Mouse (Mus musculus): ENCODE measurements around the gene Dync1i1. TPM values are rescaled to one million over a fixed set of nuclear protein-coding genes. Genes with fewer than 3 reads are reported as not detected.
"Not testable (repeated sequence)": the region's sequence is repeated elsewhere in the genome, so short reads cannot be mapped to it uniquely, and the experiment has no call there.

Gene Dync1i1
- 0.13 and 0.21 TPM in 2 replicates for polyA plus RNA-seq (2015; fragmentation: Nextera tagmentation; extraction: Ambion mirVana)

DNA sequence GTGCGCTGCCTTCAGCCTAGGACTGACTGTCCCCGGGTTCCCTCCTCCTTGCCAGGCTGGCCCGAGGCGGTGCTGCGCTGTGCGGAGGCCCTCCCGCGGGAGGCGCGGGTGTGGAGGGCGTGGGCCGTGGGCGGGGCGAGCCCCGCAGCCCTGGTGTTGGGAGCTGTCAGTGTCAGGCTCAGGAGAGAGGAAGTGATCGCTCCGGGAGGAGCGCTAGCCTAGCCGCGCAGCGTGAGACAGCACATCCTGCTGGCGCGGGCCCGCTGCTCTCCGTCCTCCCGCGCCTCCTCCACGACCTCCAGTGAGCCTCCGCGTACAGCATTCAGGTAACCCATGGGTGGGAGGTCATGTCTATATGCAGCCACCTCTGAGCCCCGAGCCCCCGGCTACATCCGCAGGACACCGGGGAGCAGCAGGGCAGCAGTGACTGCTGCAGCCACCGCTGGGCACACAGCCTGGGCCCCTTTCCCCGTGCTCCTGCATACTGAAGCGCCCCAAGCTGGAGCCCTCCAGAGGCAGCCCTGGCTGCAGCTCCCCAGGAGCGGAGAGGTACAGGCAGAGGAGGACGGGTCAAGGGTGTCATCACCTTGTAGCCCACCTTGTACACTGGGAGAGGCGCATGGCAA is at the start of gene Dync1i1:
Gene Dync1i1, plus strand, starts transcription at position 29 of the 626 bp plus-strand sequence.
- Histone ChIP-seq H3K36me3 (replicated peaks; ENCODE audit: insufficient read depth, low read length) (no peaks in the 10 kb centered on the region), H3K4me3 (ENCODE audit: low read depth, low read length) (peak within 1 kb of the TSS; percentile 19; the same call in 1 of the 2 replicates), H3K4me1 (ENCODE audit: insufficient read depth) (peaks cover 5% of the 10 kb centered on the region; the same call in 1 of the 2 replicates), H3K4me2 (ENCODE audit: low read depth, low read length) (peak within 1 kb of the TSS; percentile 50), H3K27ac (ENCODE audit: low read depth) (no peak within 1 kb of the TSS), H3K9ac (replicated peaks) (no peak within 1 kb of the TSS), H3K9me3 (ENCODE audit: low read length) (no peaks in the 10 kb centered on the region), H3K27me3 (ENCODE audit: insufficient read depth, low read length) (peaks cover 14% of the 10 kb centered on the region)
- ATAC-seq (peak; percentile 31; the same call in 1 of the 2 replicates), DNase-seq (peak; percentile 16)
- WGBS (ENCODE audit: insufficient replicate concordance), result 1% methylated on average over 39 of the region's 40 CpGs
- TF ChIP-seq EP300 (IDR thresholded peaks at IDR 0.05; ENCODE audit: low read depth), result no peak
- no peak for TF ChIP-seq CTCF (IDR thresholded peaks at IDR 0.05; ENCODE audit: low read depth)

- ATAC-seq, result no peak
- TF ChIP-seq EP300 (IDR thresholded peaks at IDR 0.05; ENCODE audit: low read depth) (no peak), CTCF (IDR thresholded peaks at IDR 0.05; ENCODE audit: low read depth) (no peak)
- 87% methylated on average over 3 of the region's 3 CpGs for WGBS (ENCODE audit: insufficient replicate concordance)
These were observed 45.7 kb upstream of the Dync1i1 start for GRCm38 (mm10) chr6:5679738-5680137.

DNA sequence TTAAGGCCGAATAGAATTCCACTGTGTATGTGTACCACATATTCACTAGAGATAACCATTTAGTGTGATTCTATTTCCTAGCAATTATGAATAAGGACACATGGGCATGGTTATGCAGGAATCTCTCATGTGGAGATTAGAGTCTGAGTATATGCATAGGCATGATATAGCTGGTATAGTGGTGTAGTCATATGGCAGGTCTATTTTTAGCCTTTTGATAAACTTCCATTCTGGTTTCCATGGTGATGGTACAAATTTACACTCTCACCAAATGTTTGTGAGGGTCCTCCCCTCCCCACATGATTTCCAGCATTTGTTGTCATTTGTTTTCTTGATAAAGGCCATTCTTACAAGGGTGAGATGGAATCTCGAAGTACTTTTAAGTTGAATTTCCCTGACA is 23.6 kb upstream of the Dync1i1 start:
- Histone ChIP-seq H3K9ac (replicated peaks) (no peak overlapping the region), H3K9me3 (ENCODE audit: low read length) (no peaks in the 10 kb centered on the region), H3K4me2 (ENCODE audit: low read depth, low read length) (no peak overlapping the region), H3K27ac (ENCODE audit: low read depth) (no peak overlapping the region), H3K4me1 (ENCODE audit: insufficient read depth) (no peaks in the 10 kb centered on the region), H3K4me3 (ENCODE audit: low read depth, low read length) (no peak overlapping the region), H3K27me3 (ENCODE audit: insufficient read depth, low read length) (no peaks in the 10 kb centered on the region), H3K36me3 (replicated peaks; ENCODE audit: insufficient read depth, low read length) (no peaks in the 10 kb centered on the region)
- ATAC-seq, result no peak
- no peak for TF ChIP-seq EP300 (IDR thresholded peaks at IDR 0.05; ENCODE audit: low read depth)
- no peak for TF ChIP-seq CTCF (IDR thresholded peaks at IDR 0.05; ENCODE audit: low read depth)
- 80% methylated on average over 2 of the region's 2 CpGs for WGBS (ENCODE audit: insufficient replicate concordance)
- no peak for DNase-seq

More at GRCm38 (mm10) chr6:5679738-5680137, 45.7 kb upstream of the Dync1i1 start:
- no peaks in the 10 kb centered on the region for H3K9me3 ChIP-seq (ENCODE audit: low read length)
- H3K4me2 ChIP-seq (ENCODE audit: low read depth, low read length), result no peak overlapping the region
- no peak overlapping the region for H3K9ac ChIP-seq (replicated peaks)
- H3K4me1 ChIP-seq (ENCODE audit: insufficient read depth), result no peaks in the 10 kb centered on the region
- H3K27ac ChIP-seq (ENCODE audit: low read depth), result no peak overlapping the region
- DNase-seq, result no peak
- H3K36me3 ChIP-seq (replicated peaks; ENCODE audit: insufficient read depth, low read length), result no peaks in the 10 kb centered on the region
- H3K27me3 ChIP-seq (ENCODE audit: insufficient read depth, low read length), result no peaks in the 10 kb centered on the region
- H3K4me3 ChIP-seq (ENCODE audit: low read depth, low read length), result no peak overlapping the region

GRCm38 (mm10) chr6:5707894-5708293 is 17.5 kb upstream of the Dync1i1 start:
- ATAC-seq, DNase-seq: not testable (repeated sequence)
- 53% methylated on average over 3 of the region's 3 CpGs for WGBS (ENCODE audit: insufficient replicate concordance)

DNA sequence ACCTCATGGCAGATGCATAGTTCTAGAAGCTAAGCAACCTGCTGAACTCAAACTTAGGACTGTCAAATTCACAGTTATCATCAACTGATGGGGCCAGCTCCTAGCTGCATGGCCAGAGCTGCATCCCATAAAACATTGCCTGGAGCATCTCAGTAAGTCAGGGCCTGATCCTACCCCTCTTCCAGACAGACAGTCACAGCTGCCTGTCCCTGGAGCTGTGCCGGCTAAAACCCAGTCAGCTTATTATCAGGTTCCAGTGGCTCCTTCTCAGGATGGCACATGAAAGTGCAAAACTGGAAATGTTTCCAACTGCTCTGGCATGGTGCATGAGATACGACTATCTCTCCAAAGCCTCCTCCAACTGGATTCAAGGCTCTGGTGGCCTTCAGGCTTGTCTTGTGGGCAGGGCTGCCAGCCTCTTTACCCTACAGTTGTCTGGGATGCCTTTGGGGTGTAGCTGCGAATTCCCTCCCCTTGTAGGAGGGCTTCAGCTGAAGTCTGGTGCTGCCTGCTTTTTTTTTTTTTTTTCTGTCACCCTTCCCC is 15.3 kb upstream of the Dync1i1 start:
- TF ChIP-seq EP300 (IDR thresholded peaks at IDR 0.05; ENCODE audit: low read depth), result no peak
- TF ChIP-seq CTCF (IDR thresholded peaks at IDR 0.05; ENCODE audit: low read depth), result no peak
- Histone ChIP-seq H3K4me1 (ENCODE audit: insufficient read depth) (no peaks in the 10 kb centered on the region), H3K9ac (replicated peaks) (no peak overlapping the region), H3K36me3 (replicated peaks; ENCODE audit: insufficient read depth, low read length) (no peaks in the 10 kb centered on the region), H3K27ac (ENCODE audit: low read depth) (no peak overlapping the region), H3K4me2 (ENCODE audit: low read depth, low read length) (no peak overlapping the region), H3K9me3 (ENCODE audit: low read length) (no peaks in the 10 kb centered on the region), H3K27me3 (ENCODE audit: insufficient read depth, low read length) (no peaks in the 10 kb centered on the region), H3K4me3 (ENCODE audit: low read depth, low read length) (no peak overlapping the region)
- no peak for ATAC-seq
- no peak for DNase-seq
- 50% methylated on average over 3 of the region's 3 CpGs for WGBS (ENCODE audit: insufficient replicate concordance)

More at GRCm38 (mm10) chr6:5707894-5708293, 17.5 kb upstream of the Dync1i1 start:
- H3K4me2 ChIP-seq (ENCODE audit: low read depth, low read length); H3K27ac ChIP-seq (ENCODE audit: low read depth); H3K9me3 ChIP-seq (ENCODE audit: low read length); H3K36me3 ChIP-seq (replicated peaks; ENCODE audit: insufficient read depth, low read length); H3K4me3 ChIP-seq (ENCODE audit: low read depth, low read length); H3K27me3 ChIP-seq (ENCODE audit: insufficient read depth, low read length); H3K9ac ChIP-seq (replicated peaks); H3K4me1 ChIP-seq (ENCODE audit: insufficient read depth): not testable (repeated sequence)

GRCm38 (mm10) chr6:5712620-5713019 is 12.8 kb upstream of the Dync1i1 start:
- ATAC-seq (no peak), DNase-seq (no peak)
- no peak overlapping the region for H3K4me2 ChIP-seq (ENCODE audit: low read depth, low read length)
- no peak overlapping the region for H3K27ac ChIP-seq (ENCODE audit: low read depth)
- H3K4me3 ChIP-seq (ENCODE audit: low read depth, low read length), result no peak overlapping the region
- no peaks in the 10 kb centered on the region for H3K4me1 ChIP-seq (ENCODE audit: insufficient read depth)
- H3K36me3 ChIP-seq (replicated peaks; ENCODE audit: insufficient read depth, low read length), result no peaks in the 10 kb centered on the region
- no peak overlapping the region for H3K9ac ChIP-seq (replicated peaks)
- H3K27me3 ChIP-seq (ENCODE audit: insufficient read depth, low read length), result no peaks in the 10 kb centered on the region
- no peaks in the 10 kb centered on the region for H3K9me3 ChIP-seq (ENCODE audit: low read length)
- WGBS (ENCODE audit: insufficient replicate concordance), result 64% methylated on average over 3 of the region's 3 CpGs
- no peak for TF ChIP-seq CTCF (IDR thresholded peaks at IDR 0.05; ENCODE audit: low read depth)
- TF ChIP-seq EP300 (IDR thresholded peaks at IDR 0.05; ENCODE audit: low read depth), result no peak

Measured in liver, postnatal 0 days (tissue).